Mouse (Mus musculus) thymus, postnatal 10 days (tissue): ENCODE results near the gene Slc44a1.
A peak's percentile ranks its signal among the peaks of the same experiment; 100 is the strongest.

Experiments used
- DNase-seq, 2 experiments: peaks; one replicate each; pipeline ENCODE4 v3.0.0; 2021; ENCODE audit warnings: low spot score in 2 of 2

Slc44a1 gene

DNA sequence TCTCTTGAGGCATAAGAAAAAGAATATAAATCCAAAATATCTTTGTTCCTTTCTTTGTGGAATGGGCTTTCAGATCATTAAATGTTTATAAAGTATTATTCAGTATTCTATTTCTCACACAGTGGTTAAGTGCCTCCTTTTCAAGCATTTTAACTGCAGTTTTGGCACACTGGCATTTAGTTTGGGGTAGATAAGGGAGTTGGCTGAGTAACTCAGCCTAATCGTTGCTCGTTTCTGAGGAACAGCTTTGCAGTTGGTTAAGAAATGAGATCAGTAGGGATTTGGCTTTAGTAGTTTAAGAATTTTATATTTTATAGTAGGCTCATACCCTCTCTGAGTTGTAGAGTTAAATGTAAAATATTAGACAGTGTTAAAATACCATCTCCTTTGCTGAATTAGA lies 97.3 kb downstream of the Slc44a1 start:
- DNase-seq = no peak

DNA sequence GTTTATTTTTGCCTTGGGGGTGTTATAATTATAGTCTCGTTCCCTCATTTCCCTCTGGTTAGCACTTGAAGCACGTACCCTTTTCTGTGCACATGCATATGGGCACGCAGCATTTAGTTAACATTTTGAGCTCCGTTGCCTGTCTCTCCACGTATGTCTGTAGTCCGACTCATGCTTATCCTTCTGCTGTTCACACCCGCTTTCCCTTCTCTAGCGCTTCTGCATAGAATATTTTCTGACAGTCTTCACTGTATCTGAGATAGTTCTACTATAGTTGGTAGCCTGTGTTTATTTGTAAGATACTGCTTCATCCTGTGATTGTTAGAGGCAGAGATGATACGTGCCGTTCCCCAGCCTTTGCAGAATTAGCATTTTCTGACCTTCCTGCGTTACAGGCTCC lies 98.4 kb downstream of the Slc44a1 start:
- no peak for DNase-seq

DNA sequence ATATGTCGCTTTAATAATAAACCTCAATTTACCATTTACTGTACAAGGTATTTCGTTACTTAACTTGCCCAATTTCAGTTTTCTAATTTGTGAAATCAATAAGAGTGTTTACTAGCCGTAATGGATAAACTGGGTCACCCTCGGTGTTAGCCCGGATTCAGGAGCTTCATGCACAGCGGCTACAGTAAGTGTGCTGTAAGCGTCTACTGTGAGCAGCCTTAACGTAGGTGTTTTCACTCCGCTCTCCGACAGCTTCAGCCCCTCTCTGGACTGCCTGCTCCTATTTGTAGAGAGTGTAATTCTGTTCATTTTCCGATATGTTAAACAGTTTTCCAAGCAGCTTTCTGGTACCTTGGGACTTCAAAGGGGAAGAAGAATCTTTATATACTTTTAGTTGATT lies 99.7 kb downstream of the Slc44a1 start:
- no peak for DNase-seq

DNA sequence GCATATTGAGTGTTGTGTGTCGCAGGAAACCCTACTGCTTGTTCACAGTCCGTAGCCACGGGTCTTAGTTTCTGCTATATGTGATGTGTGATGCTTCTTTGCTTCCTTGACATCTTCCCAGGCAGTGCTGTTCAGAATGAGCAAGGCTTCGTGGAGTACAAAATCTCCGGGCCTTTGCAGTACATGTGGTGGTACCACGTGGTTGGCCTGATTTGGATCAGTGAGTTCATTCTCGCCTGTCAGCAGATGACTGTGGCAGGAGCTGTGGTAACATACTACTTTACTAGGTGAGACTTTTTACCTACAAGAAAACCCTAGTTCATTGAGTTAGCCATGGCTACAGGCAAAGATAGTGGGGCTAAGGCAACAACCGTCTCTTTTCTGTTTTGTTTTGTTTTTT lies 103.2 kb downstream of the Slc44a1 start:
- DNase-seq = no peak

DNA sequence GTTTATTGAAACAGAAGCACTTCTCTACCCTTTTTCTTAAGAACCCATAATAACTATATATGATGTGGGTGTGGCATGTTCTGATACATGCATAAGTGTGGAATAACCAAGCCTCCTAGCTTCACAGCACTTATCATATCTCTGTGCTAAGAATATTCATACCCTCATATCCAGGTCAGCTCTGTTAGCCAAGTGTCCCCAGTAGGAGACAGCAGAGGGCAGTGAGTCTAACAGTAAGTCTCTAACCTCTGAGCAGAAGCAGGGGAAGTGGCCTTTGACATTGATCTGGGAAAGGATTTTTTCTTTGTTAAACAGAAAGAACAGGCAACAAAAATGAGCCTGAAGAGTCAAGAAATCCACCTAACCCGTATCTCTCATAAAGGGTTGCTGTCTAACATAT lies 104.7 kb downstream of the Slc44a1 start:
- DNase-seq = no peak

DNA sequence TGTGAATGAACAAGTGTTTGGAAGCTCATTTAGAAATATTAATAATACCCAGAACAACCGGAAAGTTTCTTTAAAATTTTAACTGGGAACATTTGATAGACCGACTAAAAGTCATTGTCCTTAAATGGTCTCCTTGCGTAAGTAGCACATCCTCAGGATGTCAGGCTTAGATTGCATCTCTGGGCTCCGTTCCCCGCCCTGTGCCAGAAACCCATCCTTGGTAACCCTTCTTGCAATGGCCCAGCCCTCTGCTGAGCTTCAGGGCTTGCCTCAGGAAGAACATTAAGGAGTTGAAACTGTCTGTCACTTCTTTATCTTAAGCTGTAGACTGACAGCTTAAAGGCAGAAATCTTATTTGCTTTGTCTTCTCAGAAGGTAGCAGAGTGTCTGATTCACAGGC lies 107.2 kb downstream of the Slc44a1 start:
- no peak for DNase-seq

DNA sequence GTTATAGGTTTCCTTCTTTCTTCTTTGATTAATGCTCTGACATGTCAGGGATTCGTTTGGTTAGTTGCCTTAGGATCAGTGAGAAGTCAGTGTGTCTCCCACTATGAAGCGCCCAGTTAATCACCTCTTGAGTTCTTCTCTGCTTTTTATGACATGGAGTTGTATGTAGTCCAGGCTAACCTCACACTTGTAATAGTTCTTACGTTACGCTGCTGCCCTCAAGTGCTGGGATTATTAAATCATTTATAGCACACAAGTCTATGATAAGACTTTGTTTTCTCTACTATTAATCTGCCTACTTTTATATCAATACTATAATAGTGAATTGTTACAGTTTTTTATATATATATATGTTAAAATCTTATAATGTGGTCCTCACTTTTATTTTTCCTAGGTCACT lies 109.2 kb downstream of the Slc44a1 start:
- no peak for DNase-seq

DNA sequence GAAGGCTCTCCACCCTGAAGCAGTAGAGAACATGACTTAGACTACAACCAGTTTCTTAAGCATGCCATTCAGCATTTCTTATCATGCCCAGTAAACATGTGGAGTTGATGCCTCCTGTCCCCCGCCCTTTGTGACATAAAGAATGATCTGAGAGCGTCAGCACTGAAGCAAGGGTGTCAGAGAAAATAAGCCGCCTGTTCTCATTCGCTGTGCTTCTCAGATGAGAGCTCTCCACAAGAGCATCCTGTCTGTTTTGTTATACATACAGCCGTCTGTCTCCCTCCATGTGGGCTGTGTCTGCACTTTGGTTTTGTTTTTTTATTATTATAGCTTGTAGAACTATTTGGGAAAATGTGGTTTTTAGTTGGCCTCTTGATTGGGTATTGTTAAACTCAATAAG lies 124.4 kb downstream of the Slc44a1 start:
- DNase-seq = no peak

DNA sequence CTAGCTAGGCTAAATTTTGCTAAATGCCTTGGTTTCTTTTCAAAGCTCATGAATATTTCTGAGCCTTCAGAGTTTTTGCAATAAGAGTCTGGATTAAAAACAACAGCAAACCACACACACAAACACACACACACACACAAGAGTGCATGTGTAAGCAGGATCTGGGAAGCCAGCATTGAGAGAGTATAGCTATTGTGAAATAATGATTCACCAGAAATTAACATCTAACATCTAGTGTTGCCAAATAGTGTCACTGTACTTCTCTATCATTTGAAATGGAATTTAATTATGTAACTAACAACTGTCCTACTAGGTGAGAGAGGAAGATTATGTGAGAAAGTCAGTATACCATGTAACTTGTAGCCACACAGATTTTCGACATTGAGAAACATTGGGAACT lies 126.9 kb downstream of the Slc44a1 start:
- no peak for DNase-seq

DNA sequence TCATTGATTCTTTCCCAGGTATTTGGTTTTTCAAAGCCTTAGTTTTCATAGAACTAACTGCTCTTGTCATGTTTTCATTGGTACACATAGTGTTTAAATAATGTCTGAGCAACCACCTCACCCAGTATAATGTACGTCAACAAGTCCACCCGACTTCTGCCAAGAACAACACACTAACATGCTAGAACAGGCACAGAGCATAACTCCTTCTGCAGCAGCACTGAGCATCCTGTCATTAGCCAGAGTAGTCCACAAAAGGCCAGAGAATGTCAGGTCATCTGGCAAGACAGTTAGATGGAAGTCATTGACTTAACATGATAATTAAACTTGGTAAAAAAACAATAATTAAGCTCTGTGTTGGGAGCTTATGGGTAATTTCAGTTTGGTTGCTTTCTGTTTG lies 135.3 kb downstream of the Slc44a1 start:
- DNase-seq = no peak

DNA sequence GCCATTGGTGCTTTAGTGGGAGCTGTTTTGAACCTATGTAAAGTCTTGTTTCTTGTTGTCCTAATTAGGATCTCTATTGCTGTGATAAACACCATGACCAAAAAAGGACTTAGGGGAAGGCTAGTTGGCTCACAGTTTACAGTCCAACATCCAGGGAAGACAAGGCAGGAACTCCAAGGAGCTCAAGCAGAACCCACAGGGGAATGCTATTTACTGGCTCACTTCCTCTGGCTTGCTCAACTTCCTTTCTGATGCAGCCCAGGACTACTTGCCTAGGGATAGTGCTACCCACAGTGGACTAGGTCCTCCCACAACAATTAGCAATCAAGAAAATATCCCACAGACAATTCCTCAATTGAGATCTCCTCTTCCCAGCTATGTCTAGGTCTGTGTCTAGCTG lies 147.5 kb downstream of the Slc44a1 start:
- DNase-seq = no peak

DNA sequence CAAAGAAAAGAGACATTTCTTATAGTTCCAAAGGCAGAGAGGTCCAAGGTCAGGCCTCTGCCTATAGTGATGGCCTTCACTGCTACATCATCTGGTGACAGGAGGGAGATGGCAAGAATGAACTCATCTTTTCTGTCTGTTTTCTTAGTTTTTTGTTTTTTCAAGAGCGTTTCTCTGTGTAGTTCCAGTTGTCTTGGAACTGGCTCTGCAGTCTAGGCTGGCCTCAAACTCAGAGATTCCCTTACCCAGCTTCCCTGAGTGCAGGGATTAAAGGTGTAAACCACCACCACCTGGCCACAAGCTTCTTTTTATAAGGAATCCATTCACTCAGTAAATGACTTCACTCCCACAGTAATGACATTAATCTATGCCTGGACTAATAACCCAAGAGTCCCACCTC lies 148.7 kb downstream of the Slc44a1 start:
- DNase-seq = no peak

DNA sequence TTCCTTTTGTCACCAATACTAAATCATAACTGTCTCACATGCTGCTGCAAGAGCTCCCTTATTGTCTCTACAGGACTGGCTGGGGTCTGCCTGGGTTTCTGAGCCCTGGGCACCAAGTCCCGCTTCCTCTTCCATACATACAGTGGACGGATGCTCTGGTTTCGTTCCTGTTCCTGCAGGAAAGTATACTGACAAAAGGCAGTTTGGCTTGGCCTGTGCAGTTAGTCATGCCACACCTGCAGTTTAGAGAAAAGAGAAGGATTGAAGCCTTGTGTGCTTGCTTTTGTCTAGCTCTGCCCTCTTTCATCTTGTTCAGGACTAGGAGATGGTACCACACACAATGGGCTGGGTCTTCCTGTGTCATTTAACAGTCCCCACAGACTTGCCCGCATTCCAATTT lies 149.3 kb downstream of the Slc44a1 start:
- no peak for DNase-seq

DNA sequence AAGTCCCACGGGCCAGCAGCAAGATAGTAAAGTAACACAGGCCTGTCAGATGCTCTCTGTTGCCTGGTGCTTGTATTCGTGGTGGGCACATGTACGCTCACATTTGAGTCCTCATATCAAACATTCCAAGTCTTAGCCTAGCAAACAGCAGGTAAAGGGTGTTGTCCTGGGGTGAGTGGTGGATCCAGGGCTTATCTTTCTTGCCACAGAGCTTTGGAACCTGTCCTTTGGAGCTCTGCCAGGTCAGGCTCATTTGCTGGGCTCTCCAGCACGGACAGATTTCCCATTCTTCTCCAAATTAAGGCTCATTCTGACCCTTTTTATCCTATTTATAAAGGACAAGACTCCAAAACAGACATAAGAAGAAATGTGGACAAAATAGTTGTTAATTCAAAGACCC lies 149.9 kb downstream of the Slc44a1 start:
- no peak for DNase-seq

DNA sequence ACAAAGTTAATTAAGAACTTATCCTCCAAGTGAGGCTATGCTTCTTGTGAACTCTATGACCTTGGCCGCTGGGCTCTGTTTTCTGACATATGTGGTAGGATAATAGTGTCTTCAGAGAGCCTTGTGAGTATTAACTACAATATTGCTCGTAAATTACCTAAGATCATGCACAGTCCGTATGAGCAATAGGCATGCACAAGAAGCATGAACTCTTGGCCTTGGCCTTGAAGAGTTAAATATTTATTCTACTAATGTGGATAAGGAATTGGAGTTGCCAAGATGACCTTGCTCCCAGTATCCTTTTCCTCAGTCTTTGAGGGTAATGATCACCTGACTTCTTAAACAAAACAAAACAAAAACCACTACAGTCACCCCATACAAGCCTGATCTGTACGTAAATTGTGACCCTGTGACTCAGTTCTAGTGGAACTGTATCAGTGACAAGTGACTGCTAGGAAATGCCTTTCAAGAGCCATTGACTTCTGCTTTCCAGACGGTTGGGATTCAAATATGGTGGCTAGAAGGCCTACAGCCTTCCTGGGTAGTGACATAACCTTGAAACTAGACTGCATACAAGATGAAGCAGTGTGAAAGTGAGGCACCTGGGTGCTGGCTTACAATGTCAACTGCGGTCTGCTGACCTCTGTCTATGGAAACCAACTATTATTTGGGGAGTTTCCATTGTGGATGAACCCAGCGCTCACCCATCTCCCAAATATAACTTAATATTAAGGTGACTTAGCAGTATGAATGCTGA lies 150.7 kb downstream of the Slc44a1 start:
- DNase-seq = no peak

DNA sequence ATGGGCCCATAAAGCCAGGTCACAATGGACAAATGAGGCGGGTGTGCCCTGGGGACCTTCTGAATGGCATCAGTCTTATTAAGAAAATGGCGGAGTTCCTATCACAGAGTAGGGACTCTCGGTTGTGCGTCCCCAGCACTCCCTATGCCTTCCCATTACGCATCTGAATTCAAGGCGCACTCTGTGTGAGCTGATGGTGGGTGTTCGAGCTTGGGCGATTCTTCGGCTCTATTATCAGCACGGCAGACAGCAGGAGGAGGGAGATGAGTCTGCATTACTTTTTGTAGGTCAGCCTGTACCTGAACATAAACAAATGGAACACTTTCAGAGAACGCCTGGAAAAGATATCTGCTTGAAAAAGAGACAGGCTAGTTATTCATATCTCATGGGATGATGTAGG lies 151.3 kb downstream of the Slc44a1 start:
- no peak for DNase-seq

DNA sequence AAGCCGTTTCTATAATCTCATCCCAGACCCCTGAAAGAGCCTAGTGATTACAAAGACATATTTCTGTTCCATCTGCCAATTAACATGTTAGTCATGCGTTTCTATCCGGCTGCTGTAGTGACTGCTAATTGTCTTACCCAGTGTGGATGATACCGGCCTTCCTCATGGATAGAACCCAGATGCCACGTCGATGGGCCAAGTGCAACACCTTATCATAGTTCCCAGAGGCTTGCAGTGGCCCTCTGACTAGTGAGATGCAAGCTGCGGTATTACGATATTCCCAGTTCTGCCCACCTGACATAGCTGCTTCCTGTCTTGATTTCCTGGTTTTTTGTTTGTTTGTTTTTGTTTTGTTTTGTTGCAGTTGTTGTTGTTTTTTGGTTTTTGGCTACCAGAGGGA lies 151.7 kb downstream of the Slc44a1 start:
- DNase-seq = no peak

DNA sequence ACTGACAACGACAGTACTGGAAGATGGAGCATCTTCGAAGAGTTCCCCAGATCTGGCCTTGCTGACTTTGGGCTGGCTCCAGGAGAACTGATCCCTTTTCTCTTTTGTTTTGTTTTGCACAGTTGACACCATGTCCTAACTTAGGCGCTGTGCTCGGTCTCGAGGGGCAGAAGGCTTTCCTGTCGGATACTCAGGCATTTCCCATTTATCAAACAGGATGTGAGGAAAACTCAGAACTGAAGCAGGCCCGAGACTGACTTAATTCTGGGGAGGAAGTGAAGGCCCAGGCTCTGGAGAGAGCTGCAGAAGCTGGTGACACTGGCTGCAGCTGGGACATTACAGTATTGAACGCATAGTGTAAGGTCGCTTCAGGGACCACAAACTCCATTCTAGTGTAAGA lies 152.2 kb downstream of the Slc44a1 start:
- no peak for DNase-seq

DNA sequence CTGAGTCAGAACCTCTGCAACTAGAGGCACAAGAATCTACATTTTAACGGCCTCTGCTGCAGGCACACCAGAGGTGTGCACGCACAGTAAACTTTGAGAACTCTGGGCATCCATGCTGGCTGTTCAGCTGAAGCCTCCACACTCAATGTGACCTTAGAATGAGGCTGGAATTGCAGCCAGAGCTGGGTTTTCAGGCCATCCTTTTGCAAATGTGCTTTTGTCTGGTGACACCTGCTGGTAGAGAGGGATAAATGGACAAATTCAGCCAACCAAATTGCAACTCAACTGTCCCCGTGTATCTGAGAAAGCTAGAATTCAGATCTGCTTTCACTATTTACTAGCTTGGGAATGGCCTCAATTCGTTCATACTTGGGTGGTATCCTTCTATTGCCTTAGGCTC lies 154.0 kb downstream of the Slc44a1 start:
- peak in 1 of 2 experiments; percentile 18 for DNase-seq

DNA sequence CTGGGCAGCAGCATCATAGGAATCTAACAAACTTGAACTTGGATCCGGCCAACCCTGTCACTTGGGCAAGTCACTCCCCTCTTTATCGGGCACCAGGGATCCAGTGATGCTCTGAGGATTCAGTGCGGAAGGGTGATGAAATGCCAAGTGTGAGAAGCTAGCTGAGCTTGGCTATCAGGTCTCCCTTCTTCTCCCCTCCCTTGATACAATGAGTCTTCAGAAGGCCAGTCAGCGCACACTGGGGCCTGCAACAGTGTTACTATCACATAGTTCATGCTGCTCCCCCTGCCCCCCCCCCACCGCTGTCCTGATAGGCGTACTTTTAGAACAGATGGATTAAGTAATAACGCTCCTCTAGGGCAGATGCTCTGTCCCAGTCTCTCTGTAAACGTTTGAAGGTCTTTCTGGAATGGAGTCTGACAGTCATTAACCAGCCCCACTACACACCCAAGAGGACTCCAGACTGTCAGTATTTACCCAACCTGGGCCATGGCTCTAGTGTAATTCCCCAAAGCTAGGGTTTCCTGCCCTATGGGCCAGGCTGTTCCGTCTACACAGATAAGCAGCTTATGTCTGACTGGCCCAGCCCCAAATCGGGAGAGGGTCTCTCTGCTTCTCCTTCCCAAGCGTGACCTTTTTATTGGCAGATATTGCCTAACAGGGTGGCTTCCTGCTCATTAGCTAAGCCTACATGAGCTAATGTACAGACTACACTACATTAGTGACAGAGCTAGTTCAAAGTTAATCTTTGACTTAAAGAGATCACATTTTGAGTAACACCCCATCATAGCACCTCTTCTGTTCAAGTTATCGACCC lies 155.2 kb downstream of the Slc44a1 start:
- DNase-seq = no peak

DNA sequence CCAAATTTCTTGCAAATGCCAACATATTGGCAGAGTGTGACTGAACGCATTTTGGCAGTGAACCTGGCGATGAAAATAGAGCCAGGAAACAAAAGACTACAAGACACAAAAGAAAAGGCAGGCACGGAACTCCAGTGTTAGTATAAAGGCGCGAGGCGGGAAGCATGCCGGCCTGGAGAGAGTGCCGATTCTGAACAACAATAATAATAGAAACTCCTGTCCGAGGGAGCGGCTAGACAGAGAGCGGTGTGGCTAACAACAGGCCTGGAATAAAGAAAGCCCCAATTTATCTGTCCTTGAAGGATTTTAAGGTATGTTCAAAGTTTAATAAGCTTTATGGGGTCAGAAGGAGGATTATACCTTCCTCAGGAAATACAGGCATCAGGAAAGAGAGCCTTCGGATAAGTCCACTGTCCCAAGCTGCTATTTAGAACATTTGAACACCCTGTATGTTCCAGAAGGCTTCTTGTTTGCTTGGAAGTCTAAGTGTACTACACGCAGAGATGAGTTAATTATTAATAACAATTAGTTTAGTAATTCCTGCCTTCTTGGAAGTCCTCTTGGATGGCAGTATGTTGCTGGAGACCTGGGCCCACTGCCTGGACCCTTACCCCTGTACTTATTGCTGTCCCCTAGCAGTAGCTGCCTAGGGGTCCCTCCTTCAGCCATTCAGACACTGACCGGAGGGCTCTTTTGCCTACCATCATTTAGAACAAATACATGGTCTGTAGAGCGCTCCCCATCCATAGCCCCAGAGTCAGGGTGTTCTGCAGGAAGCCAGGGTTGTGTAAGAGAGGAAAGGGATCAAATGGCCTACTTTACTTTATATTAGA lies 156.1 kb downstream of the Slc44a1 start:
- no peak for DNase-seq

DNA sequence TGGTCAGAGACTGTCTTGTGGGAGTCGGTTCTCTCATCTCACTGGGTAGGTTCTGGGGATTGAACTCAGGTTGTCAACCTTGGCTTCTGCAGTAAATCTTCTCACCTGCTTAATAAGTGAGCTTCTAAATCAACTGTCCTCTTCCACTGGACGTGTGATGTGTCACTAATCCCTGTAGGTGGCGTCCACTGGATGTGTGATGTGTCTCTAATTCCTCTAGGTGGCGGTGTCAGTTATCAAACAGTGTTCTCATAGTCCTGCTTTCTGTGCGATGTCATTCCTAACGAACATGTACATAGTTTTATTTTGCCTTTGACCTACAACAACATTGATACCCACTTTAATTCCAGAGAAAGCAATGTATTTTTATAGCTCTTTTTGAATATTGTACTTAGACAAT lies 160.2 kb downstream of the Slc44a1 start:
- DNase-seq = no peak
